Mouse (Mus musculus): Measurements from ENCODE around the gene G6pdx. TPM values are rescaled to one million over a fixed set of nuclear protein-coding genes. Genes with fewer than 3 reads are reported as not detected.

G6pdx gene
- polyA plus RNA-seq, 1 experiment from 2014 or later, result 31.8 TPM

DNA sequence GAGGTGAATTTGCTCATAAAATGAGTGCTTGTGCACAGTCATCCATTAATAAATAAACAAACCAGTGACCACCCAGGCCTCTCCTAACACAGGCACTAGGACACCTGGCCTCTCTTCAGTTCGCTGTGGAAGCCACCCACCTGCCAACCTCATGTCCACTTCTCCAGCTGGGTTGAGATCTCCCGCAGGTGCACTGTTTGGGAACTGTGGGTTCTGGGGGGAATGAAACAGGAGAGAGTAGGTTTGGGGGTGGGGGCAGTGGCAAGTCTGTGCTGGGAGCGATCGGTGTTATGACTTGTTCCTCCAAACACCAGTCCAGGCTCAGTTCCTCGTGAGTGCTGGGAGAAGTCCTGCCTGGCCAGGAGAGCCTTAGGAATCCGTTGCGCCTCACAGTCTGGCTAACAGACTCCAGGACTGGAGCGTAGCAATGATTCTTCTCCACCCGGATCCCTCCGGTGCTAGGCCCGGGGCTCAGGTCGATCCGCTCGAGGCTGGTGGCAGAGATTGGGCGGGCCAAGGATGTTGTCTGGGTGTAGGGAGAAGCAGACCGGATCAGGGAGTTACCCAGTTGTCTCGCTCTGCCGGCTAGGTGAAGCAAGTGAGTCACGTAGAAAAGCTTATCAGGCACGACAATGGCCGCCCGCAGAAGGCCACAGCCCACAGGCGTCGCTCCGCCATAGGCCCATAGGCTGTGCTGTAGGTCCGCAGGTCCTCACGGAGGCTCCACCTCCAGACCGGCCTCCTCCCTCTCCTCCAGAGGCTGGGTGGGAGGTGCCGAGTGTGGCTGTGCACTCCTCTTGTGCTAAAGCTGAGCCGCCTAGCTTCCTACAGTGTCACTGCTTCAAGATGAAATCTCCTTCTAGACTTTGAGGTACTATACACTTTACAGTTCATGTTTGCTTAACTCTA is 36.2 kb downstream of the G6pdx start, which contains the start of the genes Fam3a and Ikbkg:
Fam3a (minus strand) TSS at position 738 of the 909 bp plus-strand sequence.
Ikbkg (plus strand) TSS at position 756 of the 909 bp plus-strand sequence.
- Histone ChIP-seq H3K27ac (peak within 1 kb of the TSS; percentile 93), H3K9ac (ENCODE audit: low read depth, low read length) (peak within 1 kb of the TSS; percentile 74), H3K27me3 (ENCODE audit: insufficient read depth, low read length) (no peaks in the 10 kb centered on the region), H3K4me3 (replicated peaks; ENCODE audit: low read depth, low read length) (peak within 1 kb of the TSS; percentile 51), H3K4me2 (ENCODE audit: low read length) (peak within 1 kb of the TSS; percentile 57), H3K36me3 (ENCODE audit: insufficient read depth, low read length) (no peaks in the 10 kb centered on the region), H3K9me3 (replicated peaks; ENCODE audit: low read length) (no peaks in the 10 kb centered on the region), H3K4me1 (replicated peaks; ENCODE audit: insufficient read depth, low read length) (no peaks in the 10 kb centered on the region)
- ATAC-seq (replicated peaks; ENCODE audit: low FRiP score, low read depth) (peak; percentile 100), DNase-seq (ENCODE audit: low spot score) (peak; percentile 94)
- WGBS, result 25% methylated on average over 30 of the region's 30 CpGs
- peak; percentile 71 for TF ChIP-seq CTCF (IDR thresholded peaks at IDR 0.05; ENCODE audit: low read depth)

DNA sequence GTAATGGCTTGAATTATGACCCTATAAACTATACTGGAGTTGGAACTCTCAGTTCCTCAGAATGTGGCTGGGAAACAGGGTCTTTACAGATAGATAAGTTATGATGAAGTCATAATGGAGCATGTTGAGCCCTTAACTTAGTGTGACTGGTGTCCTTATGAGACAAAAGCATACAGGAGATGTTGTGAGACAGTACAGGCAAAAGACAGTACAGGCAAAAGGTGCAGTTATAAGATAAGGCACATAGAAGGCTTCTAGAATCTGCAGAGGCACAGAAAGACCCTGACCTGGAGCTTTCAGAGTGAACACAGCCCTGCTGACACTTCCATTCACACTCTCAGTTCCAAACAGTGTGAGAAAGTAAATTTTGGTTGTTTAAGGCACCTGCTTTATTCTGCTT is 40.8 kb downstream of the G6pdx start:
- TF ChIP-seq CTCF (IDR thresholded peaks at IDR 0.05; ENCODE audit: low read depth), result no peak
- H3K4me2 ChIP-seq (ENCODE audit: low read length), result no peak overlapping the region
- no peak overlapping the region for H3K9ac ChIP-seq (ENCODE audit: low read depth, low read length)
- no peaks in the 10 kb centered on the region for H3K9me3 ChIP-seq (replicated peaks; ENCODE audit: low read length)
- no peaks in the 10 kb centered on the region for H3K27me3 ChIP-seq (ENCODE audit: insufficient read depth, low read length)
- H3K36me3 ChIP-seq (ENCODE audit: insufficient read depth, low read length), result 0 out of 2 replicates have a peak, but pooled peaks cover 5% of the 10 kb centered on the region
- H3K4me1 ChIP-seq (replicated peaks; ENCODE audit: insufficient read depth, low read length), result no peaks in the 10 kb centered on the region
- DNase-seq (ENCODE audit: low spot score), result no peak
- no peak for ATAC-seq (replicated peaks; ENCODE audit: low FRiP score, low read depth)
- no peak overlapping the region for H3K27ac ChIP-seq
- H3K4me3 ChIP-seq (replicated peaks; ENCODE audit: low read depth, low read length), result no peak overlapping the region

DNA sequence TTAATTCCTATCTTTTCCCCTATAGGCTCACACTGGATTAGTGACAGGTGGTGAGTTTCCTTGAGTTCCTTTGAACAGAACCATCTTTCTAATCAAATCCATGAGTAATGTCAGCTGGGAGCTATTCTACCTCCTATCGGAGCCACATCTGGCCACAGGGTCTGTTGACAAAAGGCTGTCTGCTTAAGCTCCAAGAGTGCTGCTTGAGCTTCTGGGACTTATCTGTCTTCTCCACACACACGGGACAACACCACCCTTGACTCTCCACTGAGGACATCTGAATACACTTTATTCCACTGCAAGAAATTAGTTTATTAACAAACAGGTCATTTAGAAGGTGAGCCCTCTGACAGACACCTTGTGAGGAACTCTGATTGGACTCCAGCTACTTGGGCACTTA is 44.5 kb downstream of the G6pdx start:
- H3K9me3 ChIP-seq (replicated peaks; ENCODE audit: low read length), result no peaks in the 10 kb centered on the region
- H3K9ac ChIP-seq (ENCODE audit: low read depth, low read length), result no peak overlapping the region
- no peaks in the 10 kb centered on the region for H3K4me1 ChIP-seq (replicated peaks; ENCODE audit: insufficient read depth, low read length)
- H3K4me3 ChIP-seq (replicated peaks; ENCODE audit: low read depth, low read length), result no peak overlapping the region
- no peak for ATAC-seq (replicated peaks; ENCODE audit: low FRiP score, low read depth)
- no peak for TF ChIP-seq CTCF (IDR thresholded peaks at IDR 0.05; ENCODE audit: low read depth)
- no peaks in the 10 kb centered on the region for H3K27me3 ChIP-seq (ENCODE audit: insufficient read depth, low read length)
- H3K27ac ChIP-seq, result no peak overlapping the region
- no peak overlapping the region for H3K4me2 ChIP-seq (ENCODE audit: low read length)
- WGBS, result 80% methylated on average over 2 of the region's 2 CpGs
- no peak for DNase-seq (ENCODE audit: low spot score)
- H3K36me3 ChIP-seq (ENCODE audit: insufficient read depth, low read length), result 0 out of 2 replicates have a peak, but pooled peaks cover 5% of the 10 kb centered on the region

DNA sequence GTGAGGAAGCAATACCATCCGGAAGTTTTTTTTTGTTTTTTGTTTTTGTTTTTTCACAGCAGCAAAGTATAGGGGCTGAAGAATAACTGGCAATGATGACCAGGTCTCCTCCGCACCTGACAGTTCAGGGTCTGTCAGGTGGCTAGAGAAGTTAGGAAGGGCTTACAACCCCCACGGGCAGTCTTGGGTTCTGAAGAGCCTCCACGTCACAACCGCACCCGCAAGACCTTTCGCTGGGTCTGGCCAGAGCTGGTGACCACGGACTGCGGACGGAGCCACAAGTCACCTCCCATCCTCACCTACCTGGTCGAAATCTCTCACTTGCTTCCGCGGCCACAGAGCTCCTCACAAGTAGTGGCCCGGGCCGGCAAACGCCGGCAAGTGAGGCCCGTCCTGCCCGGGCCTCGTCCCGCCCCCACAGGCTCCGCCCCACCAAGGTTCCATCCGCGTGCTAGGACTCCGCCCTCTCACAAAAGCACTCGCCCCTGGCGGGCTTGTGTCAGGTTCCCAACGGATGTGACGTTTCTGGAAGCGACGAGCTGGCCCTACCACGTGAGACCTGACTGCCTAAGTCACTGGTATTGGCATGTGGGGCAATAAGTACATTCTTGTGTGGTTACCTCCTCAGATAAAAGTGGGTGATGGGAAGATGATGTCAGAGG is 56.0 kb downstream of the G6pdx start, which contains the start of the genes Ubl4a and Slc10a3:
Ubl4a (minus strand) TSS at position 331 of the 662 bp plus-strand sequence.
Slc10a3 (minus strand) TSS at position 462 of the 662 bp plus-strand sequence.
- H3K27me3 ChIP-seq (ENCODE audit: insufficient read depth, low read length), result no peaks in the 10 kb centered on the region
- DNase-seq (ENCODE audit: low spot score) (peak; percentile 89), ATAC-seq (replicated peaks; ENCODE audit: low FRiP score, low read depth) (peak; percentile 92)
- peak within 1 kb of the TSS; percentile 65 for H3K4me2 ChIP-seq (ENCODE audit: low read length)
- H3K27ac ChIP-seq, result no peak within 1 kb of the TSS
- TF ChIP-seq CTCF (IDR thresholded peaks at IDR 0.05; ENCODE audit: low read depth), result no peak
- H3K4me3 ChIP-seq (replicated peaks; ENCODE audit: low read depth, low read length), result peak within 1 kb of the TSS; percentile 37
- H3K36me3 ChIP-seq (ENCODE audit: insufficient read depth, low read length), result no peaks in the 10 kb centered on the region
- H3K9me3 ChIP-seq (replicated peaks; ENCODE audit: low read length), result no peaks in the 10 kb centered on the region
- H3K9ac ChIP-seq (ENCODE audit: low read depth, low read length), result peak within 1 kb of the TSS; percentile 51
- no peaks in the 10 kb centered on the region for H3K4me1 ChIP-seq (replicated peaks; ENCODE audit: insufficient read depth, low read length)
- 27% methylated on average over 32 of the region's 32 CpGs for WGBS

- peak; percentile 29; the same call in 1 of the 2 replicates for TF ChIP-seq CTCF (IDR thresholded peaks at IDR 0.05; ENCODE audit: low read depth)
- Histone ChIP-seq H3K27ac (peak overlapping the region; percentile 71), H3K4me2 (ENCODE audit: low read length) (peak overlapping the region; percentile 67), H3K27me3 (ENCODE audit: insufficient read depth, low read length) (no peaks in the 10 kb centered on the region), H3K36me3 (ENCODE audit: insufficient read depth, low read length) (no peaks in the 10 kb centered on the region), H3K4me1 (replicated peaks; ENCODE audit: insufficient read depth, low read length) (no peaks in the 10 kb centered on the region), H3K4me3 (replicated peaks; ENCODE audit: low read depth, low read length) (peak overlapping the region; percentile 49), H3K9me3 (replicated peaks; ENCODE audit: low read length) (no peaks in the 10 kb centered on the region), H3K9ac (ENCODE audit: low read depth, low read length) (peak overlapping the region; percentile 66)
- WGBS, result 25% methylated on average over 49 of the region's 49 CpGs
- ATAC-seq (replicated peaks; ENCODE audit: low FRiP score, low read depth) (peak; percentile 84), DNase-seq (ENCODE audit: low spot score) (peak; percentile 73)
Observed at GRCm38 (mm10) chrX:74368209-74368909, 60.6 kb downstream of the G6pdx start.
